Comparison of ENCODE assay signal across 10 mouse cellular contexts in the genomic region with DNA sequence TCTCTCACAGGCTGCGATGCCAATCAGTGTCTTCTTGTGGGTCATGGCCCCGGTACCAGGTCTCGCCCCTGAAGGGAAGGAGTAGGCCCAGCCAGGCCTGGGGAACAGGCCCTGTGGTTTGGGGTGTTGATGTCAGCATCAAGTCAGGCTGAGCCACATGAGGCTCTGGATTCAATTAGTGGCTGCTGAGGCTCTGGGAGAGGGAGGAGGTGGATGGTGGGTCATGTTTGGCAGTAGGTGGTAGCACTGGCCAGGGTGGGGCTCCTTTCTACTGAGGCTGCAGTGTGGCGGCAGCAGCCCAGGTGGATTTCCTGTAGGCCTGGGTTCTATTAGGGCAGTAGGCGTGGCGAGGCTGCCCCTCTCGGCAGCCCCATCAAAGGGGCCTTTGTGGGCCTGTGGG. TPM values are rescaled to one million over a fixed set of nuclear protein-coding genes. Genes with fewer than 3 reads are reported as not detected.
A peak's percentile ranks its signal among the peaks of the same experiment; 100 is the strongest.
DNase-seq lines count a peak whose midpoint lies in the region; ATAC-seq and TF ChIP-seq lines count a peak whose summit lies in the region.
"Had no signal": no experiment of that assay in that cellular context is flagged by ENCODE, and none has a peak within 500 bp of the region (broad histone marks: within the 10 kb centered on the region; RNA-seq: fewer than 3 reads in every experiment).

No protein-coding gene starts in this region.

- peak overlapping the region; percentile 55; the same call in 1 of the 2 replicates for H3K27ac ChIP-seq in heart, embryonic 11.5 days (ENCODE audit: low read depth, low read length)
- H3K27ac ChIP-seq in lung, embryonic 16.5 days (ENCODE audit: low read length) = peak overlapping the region; percentile 32; the same call in 1 of the 2 replicates
- peak overlapping the region; percentile 97 for H3K27ac ChIP-seq in embryonic facial prominence, embryonic 13.5 days
- H3K27ac ChIP-seq in midbrain, embryonic 15.5 days = no peak overlapping the region

- TF ChIP-seq POLR2A in myocyte (IDR thresholded peaks at IDR 0.05; ENCODE audit: insufficient read length, low read depth) = no peak

- no peak for ATAC-seq in heart, embryonic 11.5 days (replicated peaks; ENCODE audit: insufficient number of reproducible peaks, low FRiP score, low TSS enrichment)
- ATAC-seq in lung, embryonic 16.5 days (ENCODE audit: low read depth) = no peak
- ATAC-seq in embryonic facial prominence, embryonic 13.5 days (ENCODE audit: insufficient number of reproducible peaks, insufficient read depth, low FRiP score, low TSS enrichment, low read depth) = peak; percentile 87
- no peak for ATAC-seq in midbrain, embryonic 15.5 days (replicated peaks)

- H3K4me3 ChIP-seq in heart, embryonic 11.5 days (ENCODE audit: low read depth, low read length) = no peak overlapping the region
- H3K4me3 ChIP-seq in lung, embryonic 16.5 days (ENCODE audit: low read length) = no peak overlapping the region
- H3K4me3 ChIP-seq in embryonic facial prominence, embryonic 13.5 days = no peak overlapping the region
- H3K4me3 ChIP-seq in myocyte = no peak overlapping the region
- H3K4me3 ChIP-seq in midbrain, embryonic 15.5 days = no peak overlapping the region

- peaks cover 30% of the 10 kb centered on the region for H3K36me3 ChIP-seq in heart, embryonic 11.5 days (ENCODE audit: control insufficient read depth, insufficient read depth, low read length)
- H3K36me3 ChIP-seq in lung, embryonic 16.5 days (ENCODE audit: control insufficient read depth, insufficient read depth, low read length) = peaks cover 33% of the 10 kb centered on the region
- H3K36me3 ChIP-seq in embryonic facial prominence, embryonic 13.5 days = peaks cover 73% of the 10 kb centered on the region
- H3K36me3 ChIP-seq in myocyte (ENCODE audit: control insufficient read depth, insufficient read depth) = peaks cover 34% of the 10 kb centered on the region
- H3K36me3 ChIP-seq in midbrain, embryonic 15.5 days (replicated peaks) = peaks cover 4% of the 10 kb centered on the region; the same call in 1 of the 2 replicates

- H3K9me3 ChIP-seq in heart, embryonic 11.5 days (replicated peaks; ENCODE audit: control insufficient read depth, low read length) = no peaks in the 10 kb centered on the region
- no peaks in the 10 kb centered on the region for H3K9me3 ChIP-seq in lung, embryonic 16.5 days (ENCODE audit: control insufficient read depth, low read length)
- no peaks in the 10 kb centered on the region for H3K9me3 ChIP-seq in embryonic facial prominence, embryonic 13.5 days
- H3K9me3 ChIP-seq in midbrain, embryonic 15.5 days = no peaks in the 10 kb centered on the region

- DNase-seq in heart, postnatal 36 days = no peak
- no peak for DNase-seq in lung, postnatal 4 days
- no peak for DNase-seq in left cerebral cortex, postnatal 10 days (ENCODE audit: extremely low spot score in 1 of 2, low spot score in 2 of 2)
- DNase-seq: adrenal gland, postnatal 36 days; gastrocnemius, postnatal 10 days had no signal

- no peak overlapping the region for H3ac ChIP-seq in myocyte (ENCODE audit: control insufficient read depth, insufficient read length)

- H3K4me2 ChIP-seq in heart, embryonic 11.5 days = no peak overlapping the region
- no peak overlapping the region for H3K4me2 ChIP-seq in lung, embryonic 16.5 days (ENCODE audit: low read depth, low read length)
- peak overlapping the region; percentile 39 for H3K4me2 ChIP-seq in embryonic facial prominence, embryonic 13.5 days
- no peak overlapping the region for H3K4me2 ChIP-seq in myocyte (ENCODE audit: low read depth)
- H3K4me2 ChIP-seq in midbrain, embryonic 15.5 days = no peak overlapping the region

- H3K79me2 ChIP-seq in myocyte (ENCODE audit: control insufficient read depth, insufficient read depth) = peaks cover 31% of the 10 kb centered on the region

- WGBS in heart, embryonic 11.5 days (ENCODE audit: insufficient replicate concordance) = 75% methylated on average over 7 of the region's 7 CpGs
- WGBS in lung, embryonic 16.5 days = 75% methylated on average over 7 of the region's 7 CpGs
- WGBS in embryonic facial prominence, embryonic 13.5 days = 22% methylated on average over 7 of the region's 7 CpGs
- WGBS in midbrain, embryonic 15.5 days = 80% methylated on average over 7 of the region's 7 CpGs

- intact Hi-C loops in heart, postnatal 36 days (cut with DNase I) = no loop called here
- intact Hi-C loops in left cerebral cortex, postnatal 10 days (cut with DNase I) = no loop called here

- no peaks in the 10 kb centered on the region for H3K27me3 ChIP-seq in heart, embryonic 11.5 days (ENCODE audit: control insufficient read depth, insufficient read depth, low read length)
- H3K27me3 ChIP-seq in lung, embryonic 16.5 days (ENCODE audit: control insufficient read depth, insufficient read depth, low read depth, low read length) = no peaks in the 10 kb centered on the region
- no peaks in the 10 kb centered on the region for H3K27me3 ChIP-seq in embryonic facial prominence, embryonic 13.5 days
- H3K27me3 ChIP-seq in myocyte (ENCODE audit: control insufficient read depth, insufficient read depth, insufficient read length) = no peaks in the 10 kb centered on the region
- no peaks in the 10 kb centered on the region for H3K27me3 ChIP-seq in midbrain, embryonic 15.5 days (replicated peaks)

- peaks cover 54% of the 10 kb centered on the region for H3K4me1 ChIP-seq in heart, embryonic 11.5 days (ENCODE audit: control insufficient read depth, insufficient read depth, low read length)
- H3K4me1 ChIP-seq in lung, embryonic 16.5 days (replicated peaks; ENCODE audit: control insufficient read depth, insufficient read depth, low read length) = peaks cover 30% of the 10 kb centered on the region
- H3K4me1 ChIP-seq in embryonic facial prominence, embryonic 13.5 days = peaks cover 95% of the 10 kb centered on the region
- peaks cover 16% of the 10 kb centered on the region for H3K4me1 ChIP-seq in midbrain, embryonic 15.5 days

- peak overlapping the region; percentile 28; the same call in 1 of the 2 replicates for H3K9ac ChIP-seq in heart, embryonic 11.5 days (ENCODE audit: low read depth, low read length)
- no peak overlapping the region; the same call in 1 of the 2 replicates for H3K9ac ChIP-seq in lung, embryonic 16.5 days (ENCODE audit: low read length)
- 0 out of 2 replicates have a peak overlapping the region, but pooled peaks have one; percentile 52 for H3K9ac ChIP-seq in embryonic facial prominence, embryonic 13.5 days
- H3K9ac ChIP-seq in midbrain, embryonic 15.5 days = no peak overlapping the region

TF ChIP-seq in myocyte, 11 proteins besides CTCF, POLR2A, EP300 and RAD21:
- TF ChIP-seq MAX (IDR thresholded peaks at IDR 0.05; ENCODE audit: low read depth) (no peak), POLR2AphosphoS2 (IDR thresholded peaks at IDR 0.05; ENCODE audit: insufficient read length, low read depth) (peak; percentile 62)

RNA-seq across cellular contexts. Expression of a gene that starts 11.8 kb away (rescaled TPM):
- 63.6 and 72.6 TPM in 2 replicates for polyA plus RNA-seq in heart, embryonic 11.5 days (2014; fragmentation: Nextera tagmentation; extraction: Ambion mirVana)
- total RNA-seq in heart, postnatal 36 days (2021) = 100 to 1,000 TPM; 143 to 164 TPM
- 61.3 and 61.9 TPM in 2 replicates for polyA plus RNA-seq in lung, embryonic 16.5 days (2015; fragmentation: Nextera tagmentation; extraction: Ambion mirVana)
- 54.0 and 58.7 TPM in 2 replicates for polyA plus RNA-seq in embryonic facial prominence, embryonic 13.5 days (2015; fragmentation: Nextera tagmentation; extraction: Ambion mirVana)
- polyA plus RNA-seq in myocyte (2012; fragmentation: generic; extraction: Trizol) = 69.5 TPM
- 62.1 and 65.5 TPM in 2 replicates for polyA plus RNA-seq in midbrain, embryonic 15.5 days (2015; fragmentation: Nextera tagmentation; extraction: Ambion mirVana)
- 10 to 100 TPM; 58.7 to 59.0 TPM for total RNA-seq in left cerebral cortex, postnatal 10 days (2021)

RNA-seq across cellular contexts. Expression of a gene that starts 11.9 kb away (rescaled TPM):
- polyA plus RNA-seq in heart, embryonic 11.5 days (2014; fragmentation: Nextera tagmentation; extraction: Ambion mirVana) = 9.5 and 10.6 TPM in 2 replicates
- total RNA-seq in heart, postnatal 36 days (2021) = 10 to 100 TPM in 1 of 2 experiments, 1 to 10 TPM in 1; 9.2 to 11.0 TPM
- polyA plus RNA-seq in lung, embryonic 16.5 days (2015; fragmentation: Nextera tagmentation; extraction: Ambion mirVana) = 28.5 and 30.4 TPM in 2 replicates
- 29.2 and 30.2 TPM in 2 replicates for polyA plus RNA-seq in embryonic facial prominence, embryonic 13.5 days (2015; fragmentation: Nextera tagmentation; extraction: Ambion mirVana)
- 34.7 TPM for polyA plus RNA-seq in myocyte (2012; fragmentation: generic; extraction: Trizol)
- 5.2 and 5.8 TPM in 2 replicates for polyA plus RNA-seq in midbrain, embryonic 15.5 days (2015; fragmentation: Nextera tagmentation; extraction: Ambion mirVana)
- total RNA-seq in left cerebral cortex, postnatal 10 days (2021) = 1 to 10 TPM; 5.1 to 6.4 TPM

RNA-seq across cellular contexts. Expression of a gene that starts 26.8 kb away (rescaled TPM):
- 119 and 134 TPM in 2 replicates for polyA plus RNA-seq in heart, embryonic 11.5 days (2014; fragmentation: Nextera tagmentation; extraction: Ambion mirVana)
- 100 to 1,000 TPM; 134 to 150 TPM for total RNA-seq in heart, postnatal 36 days (2021)
- polyA plus RNA-seq in lung, embryonic 16.5 days (2015; fragmentation: Nextera tagmentation; extraction: Ambion mirVana) = 89.9 and 96.2 TPM in 2 replicates
- 71.0 and 99.5 TPM in 2 replicates for polyA plus RNA-seq in embryonic facial prominence, embryonic 13.5 days (2015; fragmentation: Nextera tagmentation; extraction: Ambion mirVana)
- 98.6 TPM for polyA plus RNA-seq in myocyte (2012; fragmentation: generic; extraction: Trizol)
- polyA plus RNA-seq in midbrain, embryonic 15.5 days (2015; fragmentation: Nextera tagmentation; extraction: Ambion mirVana) = 139 and 154 TPM in 2 replicates
- total RNA-seq in left cerebral cortex, postnatal 10 days (2021) = 10 to 100 TPM; 78.2 to 86.0 TPM

RNA-seq across cellular contexts. Expression of a gene that starts 28.0 kb away (rescaled TPM):
- polyA plus RNA-seq in heart, embryonic 11.5 days (2014; fragmentation: Nextera tagmentation; extraction: Ambion mirVana) = 12.1 and 12.4 TPM in 2 replicates
- 10 to 100 TPM; 13.0 to 13.7 TPM for total RNA-seq in heart, postnatal 36 days (2021)
- 15.9 and 18.3 TPM in 2 replicates for polyA plus RNA-seq in lung, embryonic 16.5 days (2015; fragmentation: Nextera tagmentation; extraction: Ambion mirVana)
- polyA plus RNA-seq in embryonic facial prominence, embryonic 13.5 days (2015; fragmentation: Nextera tagmentation; extraction: Ambion mirVana) = 16.9 and 17.0 TPM in 2 replicates
- polyA plus RNA-seq in myocyte (2012; fragmentation: generic; extraction: Trizol) = 15.2 TPM
- polyA plus RNA-seq in midbrain, embryonic 15.5 days (2015; fragmentation: Nextera tagmentation; extraction: Ambion mirVana) = 32.1 and 33.2 TPM in 2 replicates
- 100 to 1,000 TPM in 1 of 2 experiments, 10 to 100 TPM in 1; 84.6 to 108 TPM for total RNA-seq in left cerebral cortex, postnatal 10 days (2021)

RNA-seq across cellular contexts. Expression of a gene that starts 57.1 kb away (rescaled TPM):
- 19.3 and 23.3 TPM in 2 replicates for polyA plus RNA-seq in heart, embryonic 11.5 days (2014; fragmentation: Nextera tagmentation; extraction: Ambion mirVana)
- total RNA-seq in heart, postnatal 36 days (2021) = 10 to 100 TPM; 16.0 to 16.7 TPM
- polyA plus RNA-seq in lung, embryonic 16.5 days (2015; fragmentation: Nextera tagmentation; extraction: Ambion mirVana) = 21.3 and 23.7 TPM in 2 replicates
- 25.3 and 31.2 TPM in 2 replicates for polyA plus RNA-seq in embryonic facial prominence, embryonic 13.5 days (2015; fragmentation: Nextera tagmentation; extraction: Ambion mirVana)
- polyA plus RNA-seq in myocyte (2012; fragmentation: generic; extraction: Trizol) = 29.6 TPM
- polyA plus RNA-seq in midbrain, embryonic 15.5 days (2015; fragmentation: Nextera tagmentation; extraction: Ambion mirVana) = 12.3 and 17.3 TPM in 2 replicates
- total RNA-seq in left cerebral cortex, postnatal 10 days (2021) = 10 to 100 TPM; 15.9 to 18.9 TPM

Comparison
In these comparisons a context has a peak if more than half of its experiments do, and no peak if none do; other contexts are left out.
1. H3K9ac ChIP-seq: peak in heart, embryonic 11.5 days (single experiment) and embryonic facial prominence, embryonic 13.5 days (single experiment); none in lung, embryonic 16.5 days (single experiment) and midbrain, embryonic 15.5 days (single experiment).